Mouse (Mus musculus) forebrain, embryonic 12.5 days (tissue): ENCODE data around the gene Lrr1. TPM values are rescaled to one million over a fixed set of nuclear protein-coding genes. Genes with fewer than 3 reads are reported as not detected.
"Not testable (repeated sequence)": the region's sequence is repeated elsewhere in the genome, so short reads cannot be mapped to it uniquely, and the experiment has no call there.

ENCODE experiments used
- ATAC-seq: fragments of 200-750 bp; cut with Nextera tagmentation; 2 replicates; pipeline ENCODE4 v1.8.0; 2017; ENCODE audit warnings: moderate TSS enrichment; ENCODE audit not compliant: low FRiP score
- H3K27ac ChIP-seq: fragments of 300-500 bp; sonication (generic); 2 replicates; pipeline ENCODE4 v1.5.1; 2016; ENCODE audit warnings: mild to moderate bottlenecking
- H3K27me3 ChIP-seq: fragments of 300-500 bp; sonication (generic); 2 replicates; pipeline ENCODE4 v1.6.1; 2016; ENCODE audit warnings: mild to moderate bottlenecking
- H3K36me3 ChIP-seq: fragments of 300-500 bp; sonication (generic); replicated peaks from 2 replicates; pipeline ENCODE4 v1.6.1; 2016; ENCODE audit warnings: mild to moderate bottlenecking
- H3K4me1 ChIP-seq: fragments of 300-500 bp; sonication (generic); 2 replicates; pipeline ENCODE4 v1.6.1; 2016
- H3K4me2 ChIP-seq: fragments of 300-500 bp; sonication (generic); 2 replicates; pipeline ENCODE4 v1.6.1; 2016; ENCODE audit warnings: mild to moderate bottlenecking, moderate library complexity
- H3K4me3 ChIP-seq: fragments of 300-500 bp; sonication (generic); replicated peaks from 2 replicates; pipeline ENCODE4 v1.5.1; 2016; ENCODE audit warnings: mild to moderate bottlenecking
- H3K9ac ChIP-seq: fragments of 300-500 bp; sonication (generic); 2 replicates; pipeline ENCODE4 v1.6.1; 2016; ENCODE audit warnings: mild to moderate bottlenecking
- H3K9me3 ChIP-seq: fragments of 300-500 bp; sonication (generic); 2 replicates; pipeline ENCODE4 v1.6.1; 2016
- WGBS: fragments of 180-500 bp; shearing (Covaris S2); methylation state at CpG from one replicate; pipeline ENCODE4 v1.1.7; 2016; 5-methylcytosine and 5-hydroxymethylcytosine counted together
- polyA plus RNA-seq: library from polyadenylated mRNA; unstranded; fragments of >200 nt; fragmentation: Nextera tagmentation; extraction: Ambion mirVana; gene quantifications from 2 replicates; pipeline ENCODE4 v1.2.1, GENCODE M21; 2016

The Lrr1 gene
- polyA plus RNA-seq, 1 experiment from 2014 or later = 29.7 TPM

DNA sequence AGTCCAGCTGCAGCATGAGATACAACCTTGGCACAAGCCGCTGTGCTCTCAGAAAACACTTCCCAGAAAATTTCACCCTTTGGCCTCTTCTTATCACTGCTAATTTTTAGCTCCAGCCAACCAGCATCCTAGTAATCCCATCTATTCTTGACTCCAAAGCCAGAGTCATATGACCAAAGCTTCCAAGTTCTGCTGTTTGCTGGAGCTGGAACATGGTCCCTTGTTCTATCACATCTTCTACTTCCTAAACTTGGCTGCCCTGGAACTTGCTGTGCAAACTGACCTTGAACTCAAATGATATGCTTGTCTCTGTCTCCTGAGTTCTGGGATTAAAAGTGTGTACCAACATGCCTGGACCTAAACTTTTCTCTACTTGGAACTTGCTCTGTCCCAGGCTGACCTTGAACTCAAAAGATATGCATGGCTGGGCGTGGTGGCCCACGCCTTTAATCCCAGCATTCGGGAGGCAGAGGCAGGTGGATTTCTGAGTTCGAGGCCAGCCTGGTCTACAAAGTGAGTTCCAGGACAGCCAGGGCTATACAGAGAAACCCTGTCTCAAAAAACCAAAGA, 21.4 kb upstream of the Lrr1 start:
- no peaks in the 10 kb centered on the region for H3K9me3 ChIP-seq
- no peak overlapping the region for H3K9ac ChIP-seq
- no peaks in the 10 kb centered on the region for H3K27me3 ChIP-seq
- H3K4me3 ChIP-seq = no peak overlapping the region
- H3K27ac ChIP-seq = no peak overlapping the region
- no peak for ATAC-seq
- no peaks in the 10 kb centered on the region for H3K36me3 ChIP-seq
- H3K4me1 ChIP-seq = no peaks in the 10 kb centered on the region
- H3K4me2 ChIP-seq = no peak overlapping the region
- 94% methylated on average over 5 of the region's 5 CpGs for WGBS

GRCm38 (mm10) chr12:69150049-69150448, 18.6 kb upstream of the Lrr1 start:
- ATAC-seq = no peak
- WGBS = 88% methylated on average over 13 of the region's 13 CpGs
- Histone ChIP-seq H3K27ac (no peak overlapping the region), H3K4me3 (no peak overlapping the region), H3K4me1 (no peaks in the 10 kb centered on the region), H3K9ac (no peak overlapping the region), H3K27me3 (no peaks in the 10 kb centered on the region), H3K36me3 (0 out of 2 replicates have a peak, but pooled peaks cover under 1% of the 10 kb centered on the region), H3K9me3 (no peaks in the 10 kb centered on the region), H3K4me2 (no peak overlapping the region)

DNA sequence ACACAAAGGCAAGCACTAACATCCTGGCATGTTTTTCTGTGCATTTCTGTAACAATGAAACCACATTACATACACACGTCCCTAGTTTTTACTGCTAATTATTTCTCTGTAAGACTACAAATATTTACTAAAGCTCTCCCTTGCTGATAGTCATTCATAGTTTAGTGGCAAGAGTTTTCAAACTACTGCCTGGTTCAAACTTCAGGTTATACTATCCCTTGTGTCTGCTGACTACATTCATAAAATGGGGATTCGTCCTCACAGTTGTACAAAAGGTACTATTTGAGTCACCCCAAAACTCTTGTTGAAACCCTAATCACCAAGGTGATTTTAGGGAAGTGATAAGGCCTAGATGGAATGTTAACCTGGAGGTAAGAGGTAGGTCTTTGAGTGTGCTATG, 12.7 kb upstream of the Lrr1 start:
- 81% methylated on average over 2 of the region's 2 CpGs for WGBS
- ATAC-seq = no peak

DNA sequence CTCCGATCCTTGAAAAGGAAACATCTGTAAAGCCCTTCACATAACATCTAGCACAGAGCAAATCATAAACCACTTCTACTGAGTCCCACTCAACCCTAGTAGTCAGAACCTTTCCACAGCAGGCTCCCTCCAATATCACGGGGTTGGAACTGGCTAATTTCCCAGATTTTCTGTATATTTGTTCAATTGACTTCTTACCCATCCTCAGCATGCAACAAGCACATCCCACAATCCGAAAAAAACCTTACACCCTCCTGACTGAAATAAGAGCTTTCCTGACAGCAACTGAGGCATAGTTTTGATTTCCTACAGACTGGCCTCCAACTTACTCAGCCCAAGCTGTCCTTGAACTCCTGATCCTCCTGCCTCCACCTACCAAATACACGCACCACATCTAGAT, 12.2 kb upstream of the Lrr1 start:
- H3K4me3 ChIP-seq = no peak overlapping the region
- no peak for ATAC-seq
- H3K27ac ChIP-seq = no peak overlapping the region
- no peak overlapping the region for H3K9ac ChIP-seq
- peaks cover 23% of the 10 kb centered on the region for H3K36me3 ChIP-seq
- 92% methylated on average over 4 of the region's 4 CpGs for WGBS
- no peaks in the 10 kb centered on the region for H3K9me3 ChIP-seq
- H3K4me1 ChIP-seq = peaks cover 9% of the 10 kb centered on the region
- no peak overlapping the region for H3K4me2 ChIP-seq
- H3K27me3 ChIP-seq = no peaks in the 10 kb centered on the region

More for the DNA sequence above, 12.7 kb upstream of the Lrr1 start:
- Histone ChIP-seq H3K4me1 (peaks cover 9% of the 10 kb centered on the region), H3K9me3 (no peaks in the 10 kb centered on the region), H3K9ac (no peak overlapping the region), H3K36me3 (peaks cover 23% of the 10 kb centered on the region), H3K4me3 (no peak overlapping the region), H3K4me2 (no peak overlapping the region), H3K27me3 (no peaks in the 10 kb centered on the region), H3K27ac (no peak overlapping the region)

GRCm38 (mm10) chr12:69157107-69157506, 11.5 kb upstream of the Lrr1 start:
- peaks cover 23% of the 10 kb centered on the region for H3K36me3 ChIP-seq
- no peak overlapping the region for H3K4me3 ChIP-seq
- no peak overlapping the region for H3K27ac ChIP-seq
- H3K27me3 ChIP-seq = no peaks in the 10 kb centered on the region
- no peak for ATAC-seq
- no peaks in the 10 kb centered on the region for H3K9me3 ChIP-seq
- peak overlapping the region; percentile 64; the same call in 1 of the 2 replicates for H3K4me2 ChIP-seq
- WGBS = 94% methylated on average over 2 of the region's 2 CpGs
- H3K4me1 ChIP-seq = peaks cover 9% of the 10 kb centered on the region
- no peak overlapping the region for H3K9ac ChIP-seq

DNA sequence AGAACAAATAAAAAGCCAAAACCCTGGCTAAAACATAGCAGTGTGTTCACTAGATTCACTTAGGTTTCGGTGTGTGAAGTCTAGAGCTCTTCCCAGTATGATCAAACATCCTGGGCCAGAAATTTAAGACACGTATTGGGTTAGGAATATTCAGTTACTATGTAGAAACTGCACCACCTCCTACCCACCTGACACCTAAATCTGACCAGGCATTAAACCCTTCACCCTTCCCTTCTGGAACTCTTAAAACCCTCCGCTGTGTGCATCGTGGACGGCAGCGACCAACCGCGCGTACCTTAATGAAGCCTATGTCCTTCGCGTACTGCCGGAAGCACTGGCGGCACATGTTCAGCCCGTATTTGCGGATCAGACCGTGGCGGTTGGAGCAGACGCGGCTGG, 10.2 kb upstream of the Lrr1 start:
- ATAC-seq = peak; percentile 15; the same call in 1 of the 2 replicates
- Histone ChIP-seq H3K27ac (peak overlapping the region; percentile 95), H3K4me3 (peak overlapping the region; percentile 72), H3K4me2 (peak overlapping the region; percentile 64), H3K4me1 (peaks cover 9% of the 10 kb centered on the region), H3K9ac (peak overlapping the region; percentile 89), H3K9me3 (no peaks in the 10 kb centered on the region), H3K27me3 (no peaks in the 10 kb centered on the region), H3K36me3 (peaks cover 23% of the 10 kb centered on the region)
- WGBS = under 1% methylated on average over 19 of the region's 19 CpGs

- ATAC-seq = peak; percentile 99
- not testable (repeated sequence) for H3K9me3 ChIP-seq, H3K27me3 ChIP-seq, H3K4me1 ChIP-seq
- WGBS = under 1% methylated on average over 60 of the region's 68 CpGs
- H3K4me2 ChIP-seq = peak within 1 kb of the TSS; percentile 64
- H3K4me3 ChIP-seq = peak within 1 kb of the TSS; percentile 72
- H3K36me3 ChIP-seq = peaks cover 23% of the 10 kb centered on the region
- H3K27ac ChIP-seq = peak within 1 kb of the TSS; percentile 95
- H3K9ac ChIP-seq = peak within 1 kb of the TSS; percentile 89
These were observed 9.6 kb upstream of the Lrr1 start, which contains the start of gene Rps29 for GRCm38 (mm10) chr12:69158765-69159577. Gene Rps29 (minus strand): TSS chr12:69159186.

DNA sequence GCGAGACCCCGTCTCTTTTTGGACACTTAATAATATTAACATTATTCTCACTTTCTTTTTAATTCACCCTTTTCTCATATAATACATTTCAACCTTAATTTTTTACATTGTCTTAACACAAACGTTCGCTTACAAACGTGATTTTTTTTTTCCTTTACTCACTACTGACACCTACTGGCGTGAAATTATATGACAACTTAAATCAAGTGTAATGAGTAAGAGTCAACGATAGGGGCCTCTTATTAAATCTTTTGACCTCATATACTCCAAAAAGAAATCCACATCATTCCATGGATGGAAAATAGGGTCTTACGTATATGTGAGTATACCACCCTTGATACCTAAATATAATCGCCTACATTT, 9.1 kb upstream of the Lrr1 start:
- Histone ChIP-seq H3K9me3 (no peaks in the 10 kb centered on the region), H3K4me1 (peaks cover 9% of the 10 kb centered on the region), H3K36me3 (peaks cover 23% of the 10 kb centered on the region), H3K27ac (no peak overlapping the region), H3K4me2 (0 out of 2 replicates have a peak overlapping the region, but pooled peaks have one; percentile 6), H3K27me3 (no peaks in the 10 kb centered on the region), H3K9ac (no peak overlapping the region), H3K4me3 (peak overlapping the region; percentile 14)
- ATAC-seq = peak; percentile 5; the same call in 1 of the 2 replicates
- WGBS = 5% methylated on average over 9 of the region's 9 CpGs

GRCm38 (mm10) chr12:69160677-69161076, 7.9 kb upstream of the Lrr1 start:
- H3K27ac ChIP-seq, H3K9me3 ChIP-seq, H3K9ac ChIP-seq, H3K27me3 ChIP-seq, H3K4me3 ChIP-seq, H3K4me1 ChIP-seq, ATAC-seq, H3K4me2 ChIP-seq: not testable (repeated sequence)
- peaks cover 18% of the 10 kb centered on the region for H3K36me3 ChIP-seq
- 82% methylated on average over 2 of the region's 2 CpGs for WGBS

GRCm38 (mm10) chr12:69163586-69163985, 5.0 kb upstream of the Lrr1 start:
- H3K9ac ChIP-seq, H3K27me3 ChIP-seq, H3K27ac ChIP-seq, ATAC-seq, H3K36me3 ChIP-seq, H3K4me3 ChIP-seq, H3K4me2 ChIP-seq, H3K4me1 ChIP-seq, H3K9me3 ChIP-seq: not testable (repeated sequence)
- 86% methylated on average over 4 of the region's 4 CpGs for whole genome bisulfite sequencing

DNA sequence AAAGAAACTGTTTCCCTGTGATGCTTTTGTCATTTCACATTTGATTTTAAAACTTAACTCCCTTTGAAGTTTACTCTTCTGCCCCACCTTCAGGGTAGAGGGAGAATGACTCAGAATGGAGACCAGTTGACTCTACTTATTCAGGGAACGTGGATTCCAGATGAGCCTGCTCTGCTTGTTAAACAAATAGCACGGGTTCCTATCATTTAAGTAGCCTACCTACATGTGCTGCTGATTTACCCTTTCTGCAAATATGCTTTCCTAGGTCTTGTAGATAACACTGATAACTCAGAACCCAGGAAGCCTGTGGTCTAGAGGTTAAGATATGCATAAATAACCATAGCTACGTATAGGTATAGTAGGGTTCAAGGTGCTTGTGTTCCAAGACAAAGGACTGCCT, 3.7 kb upstream of the Lrr1 start:
- Histone ChIP-seq H3K4me2 (no peak overlapping the region), H3K27me3 (no peaks in the 10 kb centered on the region), H3K36me3 (no peaks in the 10 kb centered on the region), H3K9ac (no peak overlapping the region), H3K27ac (no peak overlapping the region), H3K4me3 (no peak overlapping the region), H3K4me1 (peaks cover 11% of the 10 kb centered on the region), H3K9me3 (no peaks in the 10 kb centered on the region)
- 69% methylated on average over 3 of the region's 3 CpGs for WGBS
- no peak for ATAC-seq

GRCm38 (mm10) chr12:69166861-69167581, 1.6 kb upstream of the Lrr1 start:
- H3K4me2 ChIP-seq, H3K27me3 ChIP-seq, H3K36me3 ChIP-seq, H3K9ac ChIP-seq, H3K27ac ChIP-seq, H3K9me3 ChIP-seq, ATAC-seq, H3K4me3 ChIP-seq: not testable (repeated sequence)
- WGBS = 63% methylated on average over 8 of the region's 8 CpGs
- peaks cover 14% of the 10 kb centered on the region for H3K4me1 ChIP-seq
